Mouse (Mus musculus) retina, postnatal 7 days (tissue): ENCODE measurements around the gene Ttll8.

Experiments used
- DNase-seq: peaks from one replicate; pipeline ENCODE4 v3.0.0-alpha.2; 2012; ENCODE audit warnings: low read depth, low spot score

Ttll8 gene

GRCm38 (mm10) chr15:88954368-88955072 lies at the start of gene Ttll8:
Gene Ttll8, minus strand, starts transcription at chr15:88954418.
- no peak for DNase-seq

GRCm38 (mm10) chr15:89001245-89001644 lies 47.0 kb upstream of the Ttll8 start:
- DNase-seq, result no peak

GRCm38 (mm10) chr15:89000367-89000766 lies 46.1 kb upstream of the Ttll8 start:
- DNase-seq, result no peak

GRCm38 (mm10) chr15:88999124-88999523 lies 44.9 kb upstream of the Ttll8 start:
- DNase-seq, result no peak

- no peak for DNase-seq
These were observed 44.4 kb upstream of the Ttll8 start for GRCm38 (mm10) chr15:88998636-88999035.

- DNase-seq, result no peak
These were observed 35.0 kb upstream of the Ttll8 start for GRCm38 (mm10) chr15:88989236-88989635.

GRCm38 (mm10) chr15:88982534-88983079 lies 28.4 kb upstream of the Ttll8 start, which contains the start of gene Mov10l1:
Gene Mov10l1, plus strand, starts transcription at chr15:88982909.
- DNase-seq, result no peak

- no peak for DNase-seq
These were observed 24.9 kb upstream of the Ttll8 start for GRCm38 (mm10) chr15:88979138-88979446.

- DNase-seq, result no peak
These were observed 24.3 kb upstream of the Ttll8 start, which contains the start of gene Mlc1 for GRCm38 (mm10) chr15:88978281-88979137. Gene Mlc1, minus strand, starts transcription at chr15:88979007.

- no peak for DNase-seq
These were observed 18.1 kb upstream of the Ttll8 start for GRCm38 (mm10) chr15:88972300-88972699.

- DNase-seq, result no peak
These were observed 9.9 kb upstream of the Ttll8 start for GRCm38 (mm10) chr15:88964070-88964578.

- DNase-seq, result no peak
These were observed 3.3 kb upstream of the Ttll8 start for GRCm38 (mm10) chr15:88957522-88957921.

- DNase-seq, result no peak
These were observed 1.1 kb upstream of the Ttll8 start for GRCm38 (mm10) chr15:88955342-88955741.

- no peak for DNase-seq
These were observed 3.0 kb downstream of the Ttll8 start for GRCm38 (mm10) chr15:88951246-88951645.

- DNase-seq, result no peak
These were observed 7.4 kb downstream of the Ttll8 start for GRCm38 (mm10) chr15:88946851-88947250.

GRCm38 (mm10) chr15:88943896-88944551 lies 10.2 kb downstream of the Ttll8 start:
- no peak for DNase-seq

GRCm38 (mm10) chr15:88942783-88943182 lies 11.4 kb downstream of the Ttll8 start:
- DNase-seq, result no peak

- no peak for DNase-seq
These were observed 16.9 kb downstream of the Ttll8 start for GRCm38 (mm10) chr15:88937291-88937650.

GRCm38 (mm10) chr15:88936619-88937290 lies 17.5 kb downstream of the Ttll8 start:
- no peak for DNase-seq

- DNase-seq, result peak; percentile 38
These were observed 20.1 kb downstream of the Ttll8 start for GRCm38 (mm10) chr15:88934141-88934540.

- no peak for DNase-seq
These were observed 21.6 kb downstream of the Ttll8 start for GRCm38 (mm10) chr15:88932667-88933066.
